Mouse (Mus musculus): ENCODE results near the gene Fbxw5.
"Not testable (repeated sequence)": the region's sequence is repeated elsewhere in the genome, so short reads cannot be mapped to it uniquely, and the experiment has no call there.

Fbxw5 gene

DNA sequence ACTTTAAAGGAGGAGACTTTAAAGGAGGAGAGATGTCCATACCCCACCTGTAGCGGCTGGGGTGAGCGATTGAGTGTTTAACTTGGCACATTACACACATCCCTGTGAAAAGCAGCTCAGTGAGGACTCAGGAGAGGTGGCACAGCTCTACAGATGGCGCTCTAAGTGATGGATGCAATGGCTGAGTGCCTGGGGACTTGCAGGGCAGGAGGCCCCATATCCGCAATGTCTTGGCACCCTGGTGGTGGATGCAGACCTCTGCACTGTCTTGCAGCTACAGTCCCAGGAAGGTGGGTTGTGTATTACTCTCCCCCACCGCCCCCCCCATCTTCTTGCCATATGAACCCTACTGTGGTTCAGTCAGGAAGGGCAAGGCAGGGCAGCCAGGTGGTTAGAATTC lies 6.4 kb downstream of the Fbxw5 start:
- DNase-seq (ENCODE audit: low read depth, low spot score), result no peak

DNA sequence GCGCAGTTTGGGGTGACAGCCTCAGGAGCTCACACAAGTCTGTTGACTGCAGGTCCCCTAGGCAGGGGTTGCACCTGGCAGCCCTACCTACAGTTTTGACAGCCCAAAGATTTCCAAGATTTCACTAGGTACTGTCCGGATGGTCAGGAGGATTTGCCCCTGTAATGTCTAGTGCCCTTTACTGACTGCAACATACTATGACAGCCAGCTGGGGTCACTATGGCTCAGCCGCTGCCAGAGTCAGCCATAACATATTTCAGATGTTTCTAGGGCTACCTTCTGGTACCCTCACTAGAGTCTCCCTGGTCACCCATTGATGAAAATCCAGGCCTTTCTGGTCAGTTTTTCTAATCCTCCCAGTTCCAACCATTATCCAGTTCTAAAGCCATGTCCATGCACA lies 9.4 kb downstream of the Fbxw5 start:
- DNase-seq (ENCODE audit: low read depth, low spot score), result no peak

DNA sequence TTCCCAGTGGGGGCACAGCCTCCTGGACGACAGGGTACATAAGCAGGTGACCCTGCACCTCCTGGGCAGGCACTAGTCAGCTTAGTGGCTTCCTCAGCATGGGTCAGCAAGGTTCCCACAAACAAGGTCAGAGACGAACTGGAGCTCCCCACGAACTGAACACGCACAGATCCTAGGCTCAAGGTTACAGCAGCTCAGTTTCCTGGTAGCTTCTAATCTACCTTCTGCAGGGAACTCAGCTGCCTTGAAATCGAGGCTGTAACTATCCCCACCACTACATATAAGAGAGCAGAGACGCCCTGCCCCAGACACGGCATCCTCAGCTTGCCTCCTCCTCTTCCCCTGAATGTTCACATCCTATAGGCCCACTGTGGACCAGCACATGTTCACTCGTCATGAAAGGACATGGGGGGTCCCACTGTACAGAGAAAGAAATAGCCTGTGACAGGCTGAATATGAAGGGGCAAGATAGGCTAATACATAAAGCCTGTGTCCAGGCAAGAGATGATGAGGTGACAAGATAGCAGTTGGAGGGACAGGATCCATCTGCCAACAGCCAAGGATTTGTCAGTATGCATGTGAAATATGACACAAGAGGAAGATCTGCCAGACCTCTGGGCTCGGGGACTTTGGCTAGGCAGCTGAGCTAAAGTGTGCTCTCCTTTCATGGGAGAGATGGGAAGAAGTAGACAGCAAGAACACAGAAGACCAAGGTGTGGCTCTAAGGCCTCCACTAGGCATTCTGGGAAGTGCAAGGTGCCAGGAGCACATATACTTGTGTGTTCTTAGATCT lies 26.2 kb downstream of the Fbxw5 start:
- no peak for DNase-seq (ENCODE audit: low read depth, low spot score)

DNA sequence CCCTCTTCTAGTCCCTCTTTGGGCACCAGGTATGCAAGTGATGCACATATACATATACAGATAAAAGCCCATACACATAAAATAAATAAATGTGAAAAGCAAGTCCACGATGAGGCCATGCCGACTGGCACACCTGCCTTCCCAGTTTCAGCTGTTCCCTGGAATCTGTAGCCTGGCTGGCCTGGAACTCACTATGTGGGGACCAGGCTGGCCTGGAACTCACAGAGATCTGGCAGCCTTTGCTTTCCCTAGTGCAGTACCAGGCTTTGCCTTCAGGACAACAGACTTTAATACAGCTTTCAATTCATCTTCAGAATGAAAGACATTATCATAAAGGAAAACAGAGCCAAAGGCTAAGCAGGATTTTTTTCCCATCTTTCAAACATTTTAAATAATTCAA lies 33.2 kb downstream of the Fbxw5 start:
- no peak for DNase-seq (ENCODE audit: low read depth, low spot score)

DNA sequence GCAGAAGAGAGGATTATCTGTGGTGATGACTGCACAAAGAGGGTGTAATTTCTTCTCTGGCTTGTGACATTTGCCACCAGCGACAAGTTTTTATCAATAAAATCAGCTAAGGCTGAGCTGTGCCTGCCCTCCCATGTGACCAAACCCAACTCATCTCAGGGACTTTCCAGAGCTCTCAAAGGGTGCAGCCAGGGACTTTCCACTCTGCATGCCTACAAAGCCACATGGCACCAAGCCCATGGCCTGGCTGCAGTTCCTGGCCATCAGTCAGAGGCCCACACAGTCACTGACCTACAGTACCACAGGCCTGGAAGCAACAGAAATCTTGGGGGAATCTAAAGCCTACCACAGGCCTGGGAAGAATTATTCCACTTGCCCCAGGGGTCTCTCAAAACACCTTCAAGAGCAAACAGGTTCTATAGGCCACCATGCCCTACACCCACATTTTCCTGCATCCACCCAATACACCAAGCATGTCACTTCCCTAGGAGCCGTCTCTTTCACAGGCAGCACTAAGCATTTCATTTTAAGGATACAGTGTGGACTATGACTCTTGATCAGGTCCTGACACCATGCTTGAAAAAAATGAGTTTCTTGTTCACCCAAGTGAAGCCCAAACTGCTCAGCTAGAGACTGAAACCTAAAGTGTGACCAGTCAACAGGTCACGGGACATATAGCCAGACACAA lies 33.8 kb downstream of the Fbxw5 start:
- DNase-seq (ENCODE audit: low read depth, low spot score), result no peak

DNA sequence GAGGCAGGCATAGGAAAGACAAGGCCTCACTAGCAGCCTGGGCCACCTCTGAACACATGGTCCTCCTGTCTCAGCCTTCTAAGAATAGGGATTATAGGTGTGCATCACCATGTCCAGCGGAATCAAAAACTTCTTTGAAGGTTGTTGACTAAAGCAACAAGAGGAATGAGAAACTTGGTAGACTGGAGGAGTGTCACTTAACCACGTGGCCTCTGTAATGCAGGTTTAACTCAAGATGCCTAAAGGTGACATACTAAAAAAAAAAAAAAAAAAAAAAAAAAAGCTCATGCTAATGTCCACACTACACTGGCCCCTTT lies 34.3 kb downstream of the Fbxw5 start:
- no peak for DNase-seq (ENCODE audit: low read depth, low spot score)

DNA sequence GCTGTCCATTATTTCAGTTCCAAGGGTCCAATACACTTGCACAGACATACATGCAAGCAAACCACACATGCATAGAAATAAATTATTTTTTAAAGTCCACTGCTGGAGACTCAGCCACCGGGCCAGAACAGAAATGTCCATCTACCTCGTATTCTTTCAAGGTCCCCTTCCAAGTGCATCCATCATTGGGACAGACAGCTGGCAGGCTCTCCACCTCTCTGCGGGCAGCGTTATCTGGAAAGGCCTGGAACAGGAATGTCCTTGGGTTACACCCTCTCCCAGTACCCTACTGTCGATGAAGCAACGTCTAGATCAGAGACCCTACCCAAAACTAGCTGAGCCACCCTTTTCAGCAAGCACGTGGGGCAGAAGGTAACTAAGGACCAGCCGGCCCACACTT lies 36.0 kb downstream of the Fbxw5 start:
- DNase-seq (ENCODE audit: low read depth, low spot score), result no peak

DNA sequence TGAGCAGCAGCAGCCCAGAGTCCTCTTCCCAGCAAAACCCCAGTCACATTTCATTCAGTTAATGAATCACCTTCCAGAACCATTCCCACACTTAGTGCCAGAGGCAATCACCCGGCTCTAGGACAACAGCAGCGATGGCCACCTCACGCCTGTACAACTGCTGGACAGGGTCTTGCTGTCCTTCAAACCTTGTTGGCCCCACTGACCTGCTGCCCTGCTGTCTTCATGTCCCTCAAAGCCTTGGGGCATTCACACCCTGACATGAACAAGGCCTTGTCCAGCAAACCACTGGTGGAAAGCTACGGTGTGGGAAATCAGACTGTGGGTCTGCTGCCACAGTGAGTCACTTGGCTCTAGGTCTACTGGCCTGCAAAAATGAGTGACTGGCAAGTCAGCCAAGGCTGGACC lies 40.0 kb downstream of the Fbxw5 start:
- DNase-seq (ENCODE audit: low read depth, low spot score), result no peak

DNA sequence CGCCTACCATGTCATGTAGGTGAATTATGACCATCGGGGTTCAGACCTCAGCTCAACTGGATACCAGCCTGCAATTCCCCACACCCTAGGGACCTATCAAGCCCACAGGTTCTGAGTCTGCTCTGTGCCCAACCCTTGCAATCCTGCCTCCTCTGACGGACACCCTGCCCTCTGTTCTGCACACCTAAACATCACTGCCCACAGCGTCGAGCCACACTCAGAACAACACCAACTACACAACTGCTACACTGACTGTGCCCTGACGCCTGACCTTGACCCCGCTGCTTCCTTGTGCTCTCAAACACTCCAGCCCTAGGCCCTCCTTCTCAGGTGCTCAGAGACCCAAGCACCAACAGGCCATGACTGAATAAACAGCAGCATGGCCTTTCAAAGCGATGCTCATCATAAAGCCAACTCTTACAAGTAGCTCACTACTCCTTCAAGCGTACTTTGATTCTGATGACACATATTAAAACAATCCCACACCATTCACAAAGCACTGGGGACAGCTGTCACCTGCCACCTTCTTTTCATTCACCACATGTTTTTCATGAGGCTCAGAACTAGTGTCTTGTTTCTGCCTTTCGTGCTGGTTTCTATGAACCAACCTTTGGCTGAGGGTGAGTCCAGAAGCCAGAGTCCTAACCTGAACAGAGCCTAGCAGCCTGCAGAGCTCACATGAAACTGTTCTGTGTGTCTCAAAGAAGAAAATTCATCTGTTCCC lies 41.3 kb downstream of the Fbxw5 start:
- no peak for DNase-seq (ENCODE audit: low read depth, low spot score)

DNA sequence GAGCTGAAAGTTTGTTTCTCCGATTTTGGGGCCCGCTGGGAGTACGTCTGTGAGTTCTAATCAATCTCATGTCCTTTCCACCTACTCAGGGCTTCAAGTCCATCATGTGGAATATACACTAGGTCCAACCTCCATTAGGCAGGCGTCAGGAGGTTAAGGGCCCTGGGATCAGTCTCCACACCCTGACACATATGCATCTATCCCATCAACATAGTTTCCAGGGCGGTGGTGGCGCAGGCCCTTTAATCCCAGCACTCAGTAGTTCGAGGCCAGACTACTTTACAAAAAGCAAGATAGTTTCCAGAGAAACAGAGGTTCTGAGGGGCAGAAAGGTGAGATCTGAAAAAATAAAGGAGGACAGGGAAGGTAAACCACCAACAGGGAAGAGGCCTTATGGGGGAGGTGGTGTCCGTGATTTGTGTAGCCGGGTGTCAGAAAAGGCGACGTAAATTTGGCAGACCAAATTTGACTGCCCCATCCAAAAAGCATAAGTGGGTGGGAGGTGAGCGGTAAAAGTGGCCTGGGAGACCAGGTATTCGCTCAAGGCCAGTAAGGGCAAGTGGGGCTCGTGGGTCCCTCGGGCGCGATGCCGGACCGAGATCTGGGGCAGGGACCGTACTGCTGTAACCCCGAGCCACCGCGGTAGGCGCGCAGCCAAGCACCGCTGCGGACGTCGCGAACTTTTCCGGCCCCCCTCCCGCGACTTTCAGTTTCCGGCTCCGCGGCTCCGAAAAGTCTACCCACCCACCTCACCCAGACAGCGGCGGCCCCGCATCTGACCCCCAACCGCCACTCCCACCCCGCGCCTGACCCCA lies 45.7 kb downstream of the Fbxw5 start:
- DNase-seq (ENCODE audit: low read depth, low spot score), result no peak

DNA sequence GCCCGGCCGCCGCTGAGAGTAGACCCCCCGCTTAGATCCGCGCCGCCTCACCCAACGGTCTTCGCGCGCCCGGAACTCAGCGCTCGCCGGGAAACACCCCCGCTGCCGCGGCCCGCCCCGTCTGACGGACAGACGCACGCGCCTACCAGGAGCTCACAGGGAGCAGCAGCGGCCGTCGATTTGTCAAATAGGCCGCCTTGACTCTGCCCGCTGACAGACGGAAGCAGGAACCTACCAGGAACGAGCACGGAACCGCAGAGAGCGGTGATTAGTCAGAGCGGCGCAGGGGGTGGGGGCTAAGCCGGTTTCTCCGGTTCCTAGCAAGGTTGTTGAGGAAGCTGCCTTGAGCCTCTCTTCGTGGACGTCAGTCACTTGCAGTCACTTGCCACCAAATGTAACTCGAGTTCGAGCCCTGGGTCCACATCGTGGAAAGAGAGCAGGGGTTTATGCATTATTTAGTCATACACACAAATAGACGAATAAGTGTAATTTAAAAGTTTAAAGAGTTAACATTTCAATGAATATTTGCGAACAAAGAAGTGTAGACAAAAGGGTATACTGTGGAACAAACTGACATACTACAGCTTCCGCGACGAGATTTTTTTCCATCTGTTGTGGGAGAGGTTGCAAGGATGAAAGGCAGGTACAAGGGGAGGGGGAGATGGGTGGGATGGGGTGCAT lies 46.4 kb downstream of the Fbxw5 start, which contains the start of gene Traf2:
Gene Traf2, minus strand, starts transcription at position 130 of the 681 bp plus-strand sequence.
- peak; percentile 99 for DNase-seq (ENCODE audit: low read depth, low spot score)

DNA sequence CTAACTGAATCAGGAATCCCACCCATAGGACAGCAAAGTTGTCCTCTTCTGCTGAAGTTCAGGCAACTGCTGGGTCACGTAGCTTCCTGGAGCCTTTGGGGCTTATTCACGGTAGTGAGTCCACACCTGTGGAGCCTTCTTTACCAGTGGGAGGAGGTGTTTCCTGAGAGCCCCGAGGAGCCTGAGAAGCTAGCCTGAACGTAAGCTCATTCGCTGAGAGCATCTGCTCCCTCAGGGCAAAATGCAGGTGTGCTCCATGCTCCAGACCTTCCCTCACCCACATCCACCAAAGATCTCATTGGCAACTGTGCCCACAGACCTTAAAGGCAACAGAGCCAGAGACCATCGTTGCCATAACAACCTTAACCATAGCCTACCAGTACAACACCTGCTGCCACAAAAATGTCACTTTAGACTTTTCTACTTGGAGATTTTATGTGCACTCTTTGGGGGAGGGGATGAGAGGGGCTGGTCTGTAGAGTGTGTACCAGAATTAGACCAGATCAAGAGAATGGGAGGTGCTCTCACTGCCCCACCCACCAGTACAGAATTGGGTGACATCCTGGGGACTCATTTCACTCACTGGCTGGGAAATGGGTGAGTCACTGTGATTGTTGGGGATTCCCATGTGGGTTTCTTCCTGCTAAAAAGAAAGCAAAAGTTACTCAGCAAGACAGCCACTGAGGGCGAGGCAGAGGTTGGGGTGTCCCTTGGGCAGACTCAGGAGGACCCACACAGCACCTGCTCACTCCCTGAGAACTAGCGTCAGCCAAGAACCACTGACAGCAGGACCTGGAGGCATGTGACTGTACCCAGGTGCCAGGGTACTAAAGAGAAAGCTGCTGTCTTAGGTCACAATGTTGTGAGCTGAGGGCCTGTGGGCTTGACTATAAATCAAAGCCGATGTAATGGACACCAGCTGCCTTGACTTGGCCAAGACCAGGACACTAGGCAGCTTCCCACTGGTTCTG lies 48.8 kb downstream of the Fbxw5 start:
- no peak for DNase-seq (ENCODE audit: low read depth, low spot score)

DNA sequence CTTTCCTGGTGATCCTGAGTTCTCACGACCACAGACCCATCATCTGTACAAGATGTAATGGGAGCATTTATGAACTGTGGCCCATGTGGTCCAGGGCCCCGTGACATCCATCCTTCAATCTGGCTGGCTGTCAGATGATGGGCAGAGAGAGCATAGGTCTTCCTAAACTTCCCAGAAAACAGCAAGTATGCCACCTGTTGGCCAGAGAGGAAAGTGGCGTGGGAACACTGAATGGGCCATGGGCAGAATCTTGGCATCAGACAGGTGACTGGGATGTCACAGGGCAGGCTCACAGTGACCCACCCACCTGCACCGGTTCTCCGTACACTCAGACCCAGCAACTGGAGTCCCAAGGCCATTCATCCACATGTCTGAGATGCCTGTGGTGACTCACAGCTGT lies 50.6 kb downstream of the Fbxw5 start:
- no peak for DNase-seq (ENCODE audit: low read depth, low spot score)

DNA sequence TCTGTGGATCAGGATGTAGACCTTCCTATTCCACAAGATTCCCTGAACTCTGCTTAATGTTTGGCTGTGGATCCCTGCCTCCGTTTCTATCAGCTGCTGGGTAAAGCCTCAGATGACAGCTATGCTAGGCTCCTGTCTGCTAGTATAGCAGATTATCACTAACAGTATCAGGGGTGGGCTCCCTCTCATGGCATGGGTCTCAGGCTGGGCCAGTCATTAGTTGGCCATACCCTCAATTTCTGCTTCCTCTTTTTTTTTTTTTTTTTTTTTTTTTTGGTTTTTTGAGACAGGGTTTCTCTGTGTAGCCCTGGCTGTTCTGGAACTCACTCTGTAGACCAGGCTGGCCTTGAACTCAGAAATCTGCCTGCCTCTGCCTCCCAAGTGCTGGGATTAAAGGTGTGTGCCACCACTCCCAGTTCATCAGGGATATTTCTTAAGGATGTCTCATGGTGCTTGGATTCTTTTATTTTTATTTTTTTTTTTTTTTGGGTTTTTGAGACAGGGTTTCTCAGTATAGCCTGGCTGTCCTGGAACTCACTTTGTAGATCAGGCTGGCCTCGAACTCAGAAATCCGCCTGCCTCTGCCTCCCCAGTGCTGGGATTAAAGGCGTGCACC lies 52.7 kb downstream of the Fbxw5 start:
- not testable (repeated sequence) for DNase-seq (ENCODE audit: low read depth, low spot score)
